Mouse (Mus musculus): ENCODE results near the gene Prss46. TPM values are rescaled to one million over a fixed set of nuclear protein-coding genes. Genes with fewer than 3 reads are reported as not detected.

The Prss46 gene
- polyA plus RNA-seq, 1 experiment from 2014 or later, result not detected

- H3K4me2 ChIP-seq, result no peak overlapping the region
- H3K4me3 ChIP-seq (replicated peaks), result no peak overlapping the region
- no peaks in the 10 kb centered on the region for H3K9me3 ChIP-seq (replicated peaks)
- peaks cover 12% of the 10 kb centered on the region for H3K4me1 ChIP-seq (replicated peaks)
- no peaks in the 10 kb centered on the region for H3K36me3 ChIP-seq (replicated peaks)
- 55% methylated on average over 7 of the region's 7 CpGs for WGBS (ENCODE audit: insufficient replicate concordance)
- no peak for ATAC-seq (ENCODE audit: insufficient read depth)
- no peak overlapping the region for H3K9ac ChIP-seq
- no peak overlapping the region for H3K27ac ChIP-seq (replicated peaks)
- H3K27me3 ChIP-seq, result peaks cover 41% of the 10 kb centered on the region
These were observed 37.6 kb downstream of the Prss46 start for GRCm38 (mm10) chr9:110881953-110882352.

GRCm38 (mm10) chr9:110887388-110888303 lies 43.3 kb downstream of the Prss46 start:
- no peak overlapping the region for H3K9ac ChIP-seq
- H3K27ac ChIP-seq (replicated peaks), result no peak overlapping the region
- H3K36me3 ChIP-seq (replicated peaks), result no peaks in the 10 kb centered on the region
- H3K4me3 ChIP-seq (replicated peaks), result no peak overlapping the region
- H3K27me3 ChIP-seq, result no peaks in the 10 kb centered on the region
- 40% methylated on average over 9 of the region's 9 CpGs for WGBS (ENCODE audit: insufficient replicate concordance)
- peaks cover 35% of the 10 kb centered on the region for H3K4me1 ChIP-seq (replicated peaks)
- H3K4me2 ChIP-seq, result no peak overlapping the region
- H3K9me3 ChIP-seq (replicated peaks), result no peaks in the 10 kb centered on the region
- ATAC-seq (ENCODE audit: insufficient read depth), result no peak

GRCm38 (mm10) chr9:110888935-110889334 lies 44.6 kb downstream of the Prss46 start:
- ATAC-seq (ENCODE audit: insufficient read depth), result no peak

GRCm38 (mm10) chr9:110890026-110890783 lies 45.9 kb downstream of the Prss46 start:
- H3K27me3 ChIP-seq, result no peaks in the 10 kb centered on the region
- no peak overlapping the region for H3K9ac ChIP-seq
- peak overlapping the region; percentile 10; the same call in 1 of the 2 replicates for H3K4me3 ChIP-seq (replicated peaks)
- no peaks in the 10 kb centered on the region for H3K36me3 ChIP-seq (replicated peaks)
- peaks cover 39% of the 10 kb centered on the region for H3K4me1 ChIP-seq (replicated peaks)
- peak; percentile 52 for ATAC-seq (ENCODE audit: insufficient read depth)
- H3K27ac ChIP-seq (replicated peaks), result no peak overlapping the region
- H3K9me3 ChIP-seq (replicated peaks), result no peaks in the 10 kb centered on the region
- peak overlapping the region; percentile 42; the same call in 1 of the 2 replicates for H3K4me2 ChIP-seq
- 19% methylated on average over 21 of the region's 21 CpGs for WGBS (ENCODE audit: insufficient replicate concordance)

More at GRCm38 (mm10) chr9:110888935-110889334, 44.6 kb downstream of the Prss46 start:
- Histone ChIP-seq H3K9ac (no peak overlapping the region), H3K27me3 (no peaks in the 10 kb centered on the region), H3K9me3 (replicated peaks) (no peaks in the 10 kb centered on the region), H3K4me2 (no peak overlapping the region), H3K4me1 (replicated peaks) (peaks cover 38% of the 10 kb centered on the region), H3K27ac (replicated peaks) (no peak overlapping the region), H3K4me3 (replicated peaks) (no peak overlapping the region), H3K36me3 (replicated peaks) (no peaks in the 10 kb centered on the region)
- whole genome bisulfite sequencing (ENCODE audit: insufficient replicate concordance), result 71% methylated on average over 14 of the region's 14 CpGs

- no peak for ATAC-seq (ENCODE audit: insufficient read depth)
- Histone ChIP-seq H3K4me2 (no peak overlapping the region), H3K9me3 (replicated peaks) (no peaks in the 10 kb centered on the region), H3K4me3 (replicated peaks) (no peak overlapping the region), H3K4me1 (replicated peaks) (peaks cover 41% of the 10 kb centered on the region), H3K27ac (replicated peaks) (no peak overlapping the region), H3K9ac (no peak overlapping the region), H3K36me3 (replicated peaks) (no peaks in the 10 kb centered on the region), H3K27me3 (no peaks in the 10 kb centered on the region)
- WGBS (ENCODE audit: insufficient replicate concordance), result 43% methylated on average over 12 of the region's 12 CpGs
These were observed 46.9 kb downstream of the Prss46 start for GRCm38 (mm10) chr9:110891077-110891828.

GRCm38 (mm10) chr9:110892552-110892951 lies 48.2 kb downstream of the Prss46 start:
- Histone ChIP-seq H3K9ac (no peak overlapping the region), H3K27ac (replicated peaks) (no peak overlapping the region), H3K4me1 (replicated peaks) (peaks cover 41% of the 10 kb centered on the region), H3K4me3 (replicated peaks) (no peak overlapping the region), H3K27me3 (no peaks in the 10 kb centered on the region), H3K36me3 (replicated peaks) (no peaks in the 10 kb centered on the region), H3K4me2 (no peak overlapping the region), H3K9me3 (replicated peaks) (no peaks in the 10 kb centered on the region)
- ATAC-seq (ENCODE audit: insufficient read depth), result no peak
- WGBS (ENCODE audit: insufficient replicate concordance), result 59% methylated on average over 3 of the region's 3 CpGs

GRCm38 (mm10) chr9:110893429-110893828 lies 49.1 kb downstream of the Prss46 start:
- no peak overlapping the region for H3K4me3 ChIP-seq (replicated peaks)
- no peak for ATAC-seq (ENCODE audit: insufficient read depth)
- H3K9me3 ChIP-seq (replicated peaks), result no peaks in the 10 kb centered on the region
- no peak overlapping the region for H3K9ac ChIP-seq
- no peak overlapping the region for H3K27ac ChIP-seq (replicated peaks)
- no peaks in the 10 kb centered on the region for H3K27me3 ChIP-seq
- H3K4me1 ChIP-seq (replicated peaks), result peaks cover 35% of the 10 kb centered on the region
- peak overlapping the region; percentile 13; the same call in 1 of the 2 replicates for H3K4me2 ChIP-seq
- H3K36me3 ChIP-seq (replicated peaks), result no peaks in the 10 kb centered on the region
- 40% methylated on average over 10 of the region's 10 CpGs for WGBS (ENCODE audit: insufficient replicate concordance)

GRCm38 (mm10) chr9:110895507-110895906 lies 51.2 kb downstream of the Prss46 start:
- no peak for ATAC-seq (ENCODE audit: insufficient read depth)
- H3K4me2 ChIP-seq, result no peak overlapping the region
- peaks cover 22% of the 10 kb centered on the region for H3K4me1 ChIP-seq (replicated peaks)
- 44% methylated on average over 5 of the region's 5 CpGs for WGBS (ENCODE audit: insufficient replicate concordance)
- H3K36me3 ChIP-seq (replicated peaks), result no peaks in the 10 kb centered on the region
- H3K27me3 ChIP-seq, result no peaks in the 10 kb centered on the region
- H3K9ac ChIP-seq, result no peak overlapping the region
- H3K9me3 ChIP-seq (replicated peaks), result no peaks in the 10 kb centered on the region
- H3K27ac ChIP-seq (replicated peaks), result no peak overlapping the region
- H3K4me3 ChIP-seq (replicated peaks), result no peak overlapping the region

- no peak for ATAC-seq (ENCODE audit: insufficient read depth)
- no peak overlapping the region for H3K4me3 ChIP-seq (replicated peaks)
- H3K4me1 ChIP-seq (replicated peaks), result peaks cover 17% of the 10 kb centered on the region
- no peaks in the 10 kb centered on the region for H3K9me3 ChIP-seq (replicated peaks)
- no peak overlapping the region for H3K9ac ChIP-seq
- H3K27ac ChIP-seq (replicated peaks), result no peak overlapping the region
- H3K4me2 ChIP-seq, result no peak overlapping the region
- WGBS (ENCODE audit: insufficient replicate concordance), result 41% methylated on average over 7 of the region's 7 CpGs
- no peaks in the 10 kb centered on the region for H3K36me3 ChIP-seq (replicated peaks)
- H3K27me3 ChIP-seq, result no peaks in the 10 kb centered on the region
These were observed 51.7 kb downstream of the Prss46 start for GRCm38 (mm10) chr9:110895994-110896393.

- Histone ChIP-seq H3K4me1 (replicated peaks) (peaks cover 11% of the 10 kb centered on the region), H3K4me2 (no peak overlapping the region), H3K9me3 (replicated peaks) (no peaks in the 10 kb centered on the region), H3K4me3 (replicated peaks) (no peak overlapping the region), H3K27me3 (no peaks in the 10 kb centered on the region), H3K27ac (replicated peaks) (no peak overlapping the region), H3K36me3 (replicated peaks) (no peaks in the 10 kb centered on the region), H3K9ac (no peak overlapping the region)
- WGBS (ENCODE audit: insufficient replicate concordance), result 12% methylated on average over 6 of the region's 6 CpGs
- ATAC-seq (ENCODE audit: insufficient read depth), result no peak
These were observed 52.3 kb downstream of the Prss46 start for GRCm38 (mm10) chr9:110896595-110896994.
